Mouse (Mus musculus): ENCODE measurements around the gene Trim17. TPM values are rescaled to one million over a fixed set of nuclear protein-coding genes. Genes with fewer than 3 reads are reported as not detected.

Gene Trim17
- total and polyA plus RNA-seq, 2 experiments from 2014 or later = 0.65 to 4.0 TPM

- WGBS = 74% methylated on average over 5 of the region's 5 CpGs
- Histone ChIP-seq H3K27ac (ENCODE audit: low read depth, low read length) (no peak overlapping the region), H3K9ac (no peak overlapping the region), H3K27me3 (ENCODE audit: insufficient read depth, low read length) (no peaks in the 10 kb centered on the region; the same call in 1 of the 2 replicates), H3K9me3 (ENCODE audit: low read length) (no peaks in the 10 kb centered on the region), H3K36me3 (ENCODE audit: insufficient read depth) (no peaks in the 10 kb centered on the region), H3K4me1 (ENCODE audit: insufficient read depth) (no peaks in the 10 kb centered on the region; the same call in 1 of the 2 replicates), H3K4me3 (ENCODE audit: low read depth, low read length) (no peak overlapping the region), H3K4me2 (ENCODE audit: low read depth) (no peak overlapping the region)
- no peak for ATAC-seq
- no peak for TF ChIP-seq CTCF (IDR thresholded peaks at IDR 0.05; ENCODE audit: low read depth)
- no peak for DNase-seq
Measured at GRCm38 (mm10) chr11:58918759-58919158, 35.7 kb upstream of the Trim17 start.

GRCm38 (mm10) chr11:58922420-58922819 is 32.1 kb upstream of the Trim17 start:
- H3K4me2 ChIP-seq (ENCODE audit: low read depth) = no peak overlapping the region
- no peak for ATAC-seq
- 78% methylated on average over 9 of the region's 9 CpGs for WGBS
- H3K36me3 ChIP-seq (ENCODE audit: insufficient read depth) = no peaks in the 10 kb centered on the region
- no peaks in the 10 kb centered on the region for H3K9me3 ChIP-seq (ENCODE audit: low read length)
- H3K4me1 ChIP-seq (ENCODE audit: insufficient read depth) = no peaks in the 10 kb centered on the region
- no peak for TF ChIP-seq CTCF (IDR thresholded peaks at IDR 0.05; ENCODE audit: low read depth)
- H3K4me3 ChIP-seq (ENCODE audit: low read depth, low read length) = no peak overlapping the region
- DNase-seq = no peak
- H3K9ac ChIP-seq = no peak overlapping the region
- H3K27ac ChIP-seq (ENCODE audit: low read depth, low read length) = no peak overlapping the region
- no peaks in the 10 kb centered on the region for H3K27me3 ChIP-seq (ENCODE audit: insufficient read depth, low read length)

- Histone ChIP-seq H3K4me2 (ENCODE audit: low read depth) (no peak overlapping the region), H3K4me1 (ENCODE audit: insufficient read depth) (peaks cover 3% of the 10 kb centered on the region; the same call in 1 of the 2 replicates), H3K9me3 (ENCODE audit: low read length) (no peaks in the 10 kb centered on the region), H3K4me3 (ENCODE audit: low read depth, low read length) (no peak overlapping the region), H3K27me3 (ENCODE audit: insufficient read depth, low read length) (no peaks in the 10 kb centered on the region), H3K9ac (no peak overlapping the region), H3K36me3 (ENCODE audit: insufficient read depth) (peaks cover 10% of the 10 kb centered on the region), H3K27ac (ENCODE audit: low read depth, low read length) (no peak overlapping the region)
- no peak for TF ChIP-seq CTCF (IDR thresholded peaks at IDR 0.05; ENCODE audit: low read depth)
- DNase-seq (no peak), ATAC-seq (no peak)
- WGBS = 90% methylated on average over 2 of the region's 3 CpGs
Measured at GRCm38 (mm10) chr11:58926651-58927050, 27.8 kb upstream of the Trim17 start.

- Histone ChIP-seq H3K4me1 (ENCODE audit: insufficient read depth) (peaks cover 3% of the 10 kb centered on the region; the same call in 1 of the 2 replicates), H3K27me3 (ENCODE audit: insufficient read depth, low read length) (no peaks in the 10 kb centered on the region), H3K36me3 (ENCODE audit: insufficient read depth) (peaks cover 14% of the 10 kb centered on the region), H3K9ac (no peak overlapping the region), H3K27ac (ENCODE audit: low read depth, low read length) (no peak overlapping the region), H3K4me3 (ENCODE audit: low read depth, low read length) (no peak overlapping the region), H3K9me3 (ENCODE audit: low read length) (no peaks in the 10 kb centered on the region), H3K4me2 (ENCODE audit: low read depth) (no peak overlapping the region)
- no peak for DNase-seq
- ATAC-seq = no peak
- no peak for TF ChIP-seq CTCF (IDR thresholded peaks at IDR 0.05; ENCODE audit: low read depth)
- WGBS = 80% methylated on average over 2 of the region's 2 CpGs
Measured at GRCm38 (mm10) chr11:58927053-58927452, 27.4 kb upstream of the Trim17 start.

- WGBS = 32% methylated on average over 20 of the region's 20 CpGs
- H3K4me1 ChIP-seq (ENCODE audit: insufficient read depth) = peaks cover 3% of the 10 kb centered on the region; the same call in 1 of the 2 replicates
- H3K9ac ChIP-seq = no peak overlapping the region
- peak; percentile 84 for TF ChIP-seq CTCF (IDR thresholded peaks at IDR 0.05; ENCODE audit: low read depth)
- peak overlapping the region; percentile 7; the same call in 1 of the 2 replicates for H3K4me3 ChIP-seq (ENCODE audit: low read depth, low read length)
- DNase-seq (peak; percentile 79), ATAC-seq (peak; percentile 82)
- H3K4me2 ChIP-seq (ENCODE audit: low read depth) = peak overlapping the region; percentile 35
- 0 out of 2 replicates have a peak overlapping the region, but pooled peaks have one; percentile 5 for H3K27ac ChIP-seq (ENCODE audit: low read depth, low read length)
- peaks cover 23% of the 10 kb centered on the region for H3K36me3 ChIP-seq (ENCODE audit: insufficient read depth)
- H3K27me3 ChIP-seq (ENCODE audit: insufficient read depth, low read length) = no peaks in the 10 kb centered on the region
- no peaks in the 10 kb centered on the region for H3K9me3 ChIP-seq (ENCODE audit: low read length)
Measured at GRCm38 (mm10) chr11:58927790-58928651, 26.5 kb upstream of the Trim17 start.

- Histone ChIP-seq H3K27me3 (ENCODE audit: insufficient read depth, low read length) (no peaks in the 10 kb centered on the region), H3K36me3 (ENCODE audit: insufficient read depth) (peaks cover 34% of the 10 kb centered on the region), H3K4me2 (ENCODE audit: low read depth) (no peak overlapping the region), H3K4me3 (ENCODE audit: low read depth, low read length) (no peak overlapping the region), H3K27ac (ENCODE audit: low read depth, low read length) (no peak overlapping the region), H3K9me3 (ENCODE audit: low read length) (no peaks in the 10 kb centered on the region), H3K4me1 (ENCODE audit: insufficient read depth) (peaks cover 3% of the 10 kb centered on the region; the same call in 1 of the 2 replicates), H3K9ac (no peak overlapping the region)
- no peak for DNase-seq
- no peak for ATAC-seq
- TF ChIP-seq CTCF (IDR thresholded peaks at IDR 0.05; ENCODE audit: low read depth) = no peak
- WGBS = 77% methylated on average over 4 of the region's 4 CpGs
Measured at GRCm38 (mm10) chr11:58929055-58929454, 25.4 kb upstream of the Trim17 start.

- 63% methylated on average over 3 of the region's 3 CpGs for WGBS
- no peaks in the 10 kb centered on the region for H3K27me3 ChIP-seq (ENCODE audit: insufficient read depth, low read length)
- DNase-seq = no peak
- peaks cover 38% of the 10 kb centered on the region for H3K36me3 ChIP-seq (ENCODE audit: insufficient read depth)
- H3K4me2 ChIP-seq (ENCODE audit: low read depth) = no peak overlapping the region
- H3K4me1 ChIP-seq (ENCODE audit: insufficient read depth) = peaks cover 3% of the 10 kb centered on the region; the same call in 1 of the 2 replicates
- no peak overlapping the region for H3K9ac ChIP-seq
- H3K4me3 ChIP-seq (ENCODE audit: low read depth, low read length) = no peak overlapping the region
- no peak for ATAC-seq
- no peak for TF ChIP-seq CTCF (IDR thresholded peaks at IDR 0.05; ENCODE audit: low read depth)
- no peak overlapping the region for H3K27ac ChIP-seq (ENCODE audit: low read depth, low read length)
- H3K9me3 ChIP-seq (ENCODE audit: low read length) = no peaks in the 10 kb centered on the region
Measured at GRCm38 (mm10) chr11:58929641-58930040, 24.8 kb upstream of the Trim17 start.

Data from forebrain, postnatal 0 days (tissue).